Mouse (Mus musculus) erythroblast, embryonic 14.5 days (primary cell): Measurements from ENCODE around the gene Jmjd8.

Experiments
- GATA1 ChIP-seq: IDR thresholded peaks from 2 replicates; pipeline ENCODE4 v1.6.1; 2012; ENCODE audit warnings: low read length, inconsistent platforms, mixed read lengths
- TAL1 ChIP-seq: IDR thresholded peaks from 3 replicates; pipeline ENCODE4 v1.6.1; 2012; ENCODE audit warnings: low read length, inconsistent platforms, mixed read lengths

GRCm38 (mm10) chr17:25867836-25868600 is 39.4 kb downstream of the Jmjd8 start:
- TF ChIP-seq TAL1 (no peak), GATA1 (no peak)
